Mouse (Mus musculus): ENCODE measurements around the gene Zbtb11. TPM values are rescaled to one million over a fixed set of nuclear protein-coding genes. Genes with fewer than 3 reads are reported as not detected.
"Not testable (repeated sequence)": the region's sequence is repeated elsewhere in the genome, so short reads cannot be mapped to it uniquely, and the experiment has no call there.

Gene Zbtb11
- polyA plus RNA-seq, 1 experiment from 2014 or later, result 25.1 TPM

- Histone ChIP-seq H3K27me3 (replicated peaks; ENCODE audit: control insufficient read depth, insufficient read depth, low read length) (no peaks in the 10 kb centered on the region), H3K4me2 (ENCODE audit: low read length) (no peak overlapping the region), H3K4me1 (replicated peaks; ENCODE audit: control insufficient read depth, insufficient read depth, low read length) (no peaks in the 10 kb centered on the region), H3K27ac (ENCODE audit: low read length) (no peak overlapping the region), H3K9me3 (ENCODE audit: control insufficient read depth, low read length) (no peaks in the 10 kb centered on the region), H3K9ac (replicated peaks; ENCODE audit: low read depth, low read length) (no peak overlapping the region), H3K4me3 (replicated peaks; ENCODE audit: low read length) (no peak overlapping the region), H3K36me3 (ENCODE audit: control insufficient read depth, insufficient read depth) (no peaks in the 10 kb centered on the region)
- WGBS, result 72% methylated on average over 7 of the region's 7 CpGs
- no peak for ATAC-seq
These were observed 24.7 kb upstream of the Zbtb11 start for GRCm38 (mm10) chr16:55948963-55949362.

GRCm38 (mm10) chr16:55950462-55950861, 23.2 kb upstream of the Zbtb11 start:
- no peak overlapping the region for H3K27ac ChIP-seq (ENCODE audit: low read length)
- ATAC-seq, result peak; percentile 38; the same call in 1 of the 2 replicates
- H3K4me2 ChIP-seq (ENCODE audit: low read length), result no peak overlapping the region
- H3K4me1 ChIP-seq (replicated peaks; ENCODE audit: control insufficient read depth, insufficient read depth, low read length), result no peaks in the 10 kb centered on the region
- WGBS, result 71% methylated on average over 3 of the region's 3 CpGs
- H3K9ac ChIP-seq (replicated peaks; ENCODE audit: low read depth, low read length), result no peak overlapping the region
- no peaks in the 10 kb centered on the region for H3K27me3 ChIP-seq (replicated peaks; ENCODE audit: control insufficient read depth, insufficient read depth, low read length)
- no peaks in the 10 kb centered on the region for H3K36me3 ChIP-seq (ENCODE audit: control insufficient read depth, insufficient read depth)
- H3K4me3 ChIP-seq (replicated peaks; ENCODE audit: low read length), result no peak overlapping the region
- H3K9me3 ChIP-seq (ENCODE audit: control insufficient read depth, low read length), result no peaks in the 10 kb centered on the region

- ATAC-seq, result peak; percentile 83
- 36% methylated on average over 19 of the region's 19 CpGs for WGBS
- Histone ChIP-seq H3K4me3 (replicated peaks; ENCODE audit: low read length) (no peak overlapping the region), H3K27ac (ENCODE audit: low read length) (no peak overlapping the region), H3K9ac (replicated peaks; ENCODE audit: low read depth, low read length) (no peak overlapping the region; the same call in 1 of the 2 replicates), H3K4me1 (replicated peaks; ENCODE audit: control insufficient read depth, insufficient read depth, low read length) (no peaks in the 10 kb centered on the region), H3K4me2 (ENCODE audit: low read length) (no peak overlapping the region), H3K9me3 (ENCODE audit: control insufficient read depth, low read length) (no peaks in the 10 kb centered on the region), H3K27me3 (replicated peaks; ENCODE audit: control insufficient read depth, insufficient read depth, low read length) (no peaks in the 10 kb centered on the region), H3K36me3 (ENCODE audit: control insufficient read depth, insufficient read depth) (no peaks in the 10 kb centered on the region)
These were observed 22.6 kb upstream of the Zbtb11 start for GRCm38 (mm10) chr16:55950946-55951678.

- Histone ChIP-seq H3K9ac (replicated peaks; ENCODE audit: low read depth, low read length) (no peak overlapping the region), H3K4me2 (ENCODE audit: low read length) (no peak overlapping the region), H3K4me3 (replicated peaks; ENCODE audit: low read length) (no peak overlapping the region), H3K36me3 (ENCODE audit: control insufficient read depth, insufficient read depth) (no peaks in the 10 kb centered on the region), H3K9me3 (ENCODE audit: control insufficient read depth, low read length) (no peaks in the 10 kb centered on the region), H3K27me3 (replicated peaks; ENCODE audit: control insufficient read depth, insufficient read depth, low read length) (no peaks in the 10 kb centered on the region), H3K27ac (ENCODE audit: low read length) (no peak overlapping the region), H3K4me1 (replicated peaks; ENCODE audit: control insufficient read depth, insufficient read depth, low read length) (no peaks in the 10 kb centered on the region)
- ATAC-seq, result no peak
- 81% methylated on average over 7 of the region's 7 CpGs for WGBS
These were observed 21.9 kb upstream of the Zbtb11 start for GRCm38 (mm10) chr16:55951679-55952327.

- Histone ChIP-seq H3K9me3 (ENCODE audit: control insufficient read depth, low read length) (no peaks in the 10 kb centered on the region), H3K4me2 (ENCODE audit: low read length) (no peak overlapping the region), H3K4me1 (replicated peaks; ENCODE audit: control insufficient read depth, insufficient read depth, low read length) (no peaks in the 10 kb centered on the region), H3K27ac (ENCODE audit: low read length) (no peak overlapping the region), H3K27me3 (replicated peaks; ENCODE audit: control insufficient read depth, insufficient read depth, low read length) (no peaks in the 10 kb centered on the region), H3K9ac (replicated peaks; ENCODE audit: low read depth, low read length) (no peak overlapping the region), H3K36me3 (ENCODE audit: control insufficient read depth, insufficient read depth) (no peaks in the 10 kb centered on the region), H3K4me3 (replicated peaks; ENCODE audit: low read length) (no peak overlapping the region)
- ATAC-seq, result no peak
These were observed 20.9 kb upstream of the Zbtb11 start for GRCm38 (mm10) chr16:55952771-55953170.

- not testable (repeated sequence) for H3K27ac ChIP-seq (ENCODE audit: low read length); H3K9me3 ChIP-seq (ENCODE audit: control insufficient read depth, low read length); H3K27me3 ChIP-seq (replicated peaks; ENCODE audit: control insufficient read depth, insufficient read depth, low read length); ATAC-seq; H3K4me1 ChIP-seq (replicated peaks; ENCODE audit: control insufficient read depth, insufficient read depth, low read length); H3K36me3 ChIP-seq (ENCODE audit: control insufficient read depth, insufficient read depth); H3K4me2 ChIP-seq (ENCODE audit: low read length); H3K9ac ChIP-seq (replicated peaks; ENCODE audit: low read depth, low read length); H3K4me3 ChIP-seq (replicated peaks; ENCODE audit: low read length)
- WGBS, result 96% methylated on average over 9 of the region's 9 CpGs
These were observed 19.5 kb upstream of the Zbtb11 start for GRCm38 (mm10) chr16:55954196-55954595.

- not testable (repeated sequence) for H3K9ac ChIP-seq (replicated peaks; ENCODE audit: low read depth, low read length); H3K4me3 ChIP-seq (replicated peaks; ENCODE audit: low read length); H3K27me3 ChIP-seq (replicated peaks; ENCODE audit: control insufficient read depth, insufficient read depth, low read length); H3K36me3 ChIP-seq (ENCODE audit: control insufficient read depth, insufficient read depth); H3K9me3 ChIP-seq (ENCODE audit: control insufficient read depth, low read length); H3K27ac ChIP-seq (ENCODE audit: low read length); H3K4me2 ChIP-seq (ENCODE audit: low read length); ATAC-seq; H3K4me1 ChIP-seq (replicated peaks; ENCODE audit: control insufficient read depth, insufficient read depth, low read length)
- WGBS, result 81% methylated on average over 6 of the region's 11 CpGs
These were observed 10.6 kb upstream of the Zbtb11 start for GRCm38 (mm10) chr16:55963068-55963467.

- no peak overlapping the region for H3K4me3 ChIP-seq (replicated peaks; ENCODE audit: low read length)
- no peaks in the 10 kb centered on the region for H3K9me3 ChIP-seq (ENCODE audit: control insufficient read depth, low read length)
- no peak for ATAC-seq
- H3K4me2 ChIP-seq (ENCODE audit: low read length), result no peak overlapping the region
- H3K27me3 ChIP-seq (replicated peaks; ENCODE audit: control insufficient read depth, insufficient read depth, low read length), result no peaks in the 10 kb centered on the region
- H3K36me3 ChIP-seq (ENCODE audit: control insufficient read depth, insufficient read depth), result no peaks in the 10 kb centered on the region; the same call in 1 of the 2 replicates
- H3K4me1 ChIP-seq (replicated peaks; ENCODE audit: control insufficient read depth, insufficient read depth, low read length), result peaks cover 7% of the 10 kb centered on the region
- 58% methylated on average over 4 of the region's 4 CpGs for WGBS
- no peak overlapping the region for H3K27ac ChIP-seq (ENCODE audit: low read length)
- no peak overlapping the region for H3K9ac ChIP-seq (replicated peaks; ENCODE audit: low read depth, low read length)
These were observed 9.3 kb upstream of the Zbtb11 start for GRCm38 (mm10) chr16:55964126-55964949.

- no peaks in the 10 kb centered on the region for H3K9me3 ChIP-seq (ENCODE audit: control insufficient read depth, low read length)
- H3K27ac ChIP-seq (ENCODE audit: low read length), result peak within 1 kb of the TSS; percentile 79
- H3K4me1 ChIP-seq (replicated peaks; ENCODE audit: control insufficient read depth, insufficient read depth, low read length), result peaks cover 7% of the 10 kb centered on the region
- ATAC-seq, result peak; percentile 97
- H3K4me2 ChIP-seq (ENCODE audit: low read length), result peak within 1 kb of the TSS; percentile 91
- H3K4me3 ChIP-seq (replicated peaks; ENCODE audit: low read length), result peak within 1 kb of the TSS; percentile 54
- peaks cover 16% of the 10 kb centered on the region for H3K36me3 ChIP-seq (ENCODE audit: control insufficient read depth, insufficient read depth)
- no peaks in the 10 kb centered on the region for H3K27me3 ChIP-seq (replicated peaks; ENCODE audit: control insufficient read depth, insufficient read depth, low read length)
- H3K9ac ChIP-seq (replicated peaks; ENCODE audit: low read depth, low read length), result peak within 1 kb of the TSS; percentile 66
- under 1% methylated on average over 42 of the region's 42 CpGs for WGBS
These were observed 7.3 kb upstream of the Zbtb11 start, which contains the start of gene Rpl24 for GRCm38 (mm10) chr16:55966212-55966871. Rpl24 (plus strand) TSS chr16:55966275.

All from forebrain, embryonic 16.5 days (tissue).